Mouse (Mus musculus) CD4-positive, CD25-positive, alpha-beta regulatory T cell, adult 4 months (primary cell): ENCODE measurements at regions not wholly inside any gene's neighbourhood (a gene's known extent, or its start where the extent isn't known, plus 50 kb on each side); places are given as distances from the start of the nearest gene placed in this dataset.
A peak's percentile ranks its signal among the peaks of the same experiment; 100 is the strongest.
"Not testable (repeated sequence)": the region's sequence is repeated elsewhere in the genome, so short reads cannot be mapped to it uniquely, and the experiment has no call there.

Experiments
- ATAC-seq: one replicate; pipeline ENCODE4 v1.8.0; 2017

- ATAC-seq, result no peak
These were observed 591.8 kb upstream of the Gm10131 start for GRCm38 (mm10) chr8:34703351-34703750.

DNA sequence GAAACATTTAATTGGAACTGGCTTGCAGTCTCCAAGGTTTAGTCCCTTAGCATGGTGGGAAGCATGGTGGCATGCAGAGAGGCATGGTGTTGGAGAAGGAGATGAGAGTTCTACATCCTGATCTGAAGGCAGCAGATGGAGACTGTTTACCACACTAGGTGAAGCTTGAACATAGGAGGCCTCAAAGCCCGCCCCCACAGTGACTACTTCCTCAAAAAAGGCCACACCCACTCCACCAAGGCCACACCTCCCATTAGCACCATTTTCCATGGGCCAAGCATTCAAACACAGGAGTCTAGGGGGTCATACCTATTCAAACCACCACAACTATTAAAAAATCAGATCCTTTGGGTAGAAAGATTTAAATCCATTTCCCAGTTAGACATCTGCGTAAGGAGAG is 591.3 kb upstream of the Gm10131 start:
- ATAC-seq, result no peak

- ATAC-seq, result no peak
These were observed 587.5 kb upstream of the Gm10131 start for GRCm38 (mm10) chr8:34699015-34699414.

DNA sequence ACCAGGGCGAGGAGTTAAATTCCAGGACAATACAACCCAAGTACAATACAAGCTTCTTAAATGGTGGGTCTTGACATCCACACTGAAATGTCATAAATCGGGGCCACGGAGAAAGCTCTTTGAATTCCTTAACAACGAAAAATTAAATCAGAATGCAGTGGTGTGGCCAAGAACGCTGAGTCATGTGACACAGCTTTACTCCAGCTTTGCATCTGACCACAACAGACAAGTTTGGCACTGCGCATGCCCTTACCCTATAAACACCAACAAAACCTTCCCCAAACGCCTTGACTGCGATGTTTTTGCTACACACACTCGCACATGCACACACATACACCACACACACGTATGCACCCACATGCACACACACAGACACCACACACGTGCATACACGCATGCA is 584.8 kb upstream of the Gm10131 start:
- no peak for ATAC-seq

DNA sequence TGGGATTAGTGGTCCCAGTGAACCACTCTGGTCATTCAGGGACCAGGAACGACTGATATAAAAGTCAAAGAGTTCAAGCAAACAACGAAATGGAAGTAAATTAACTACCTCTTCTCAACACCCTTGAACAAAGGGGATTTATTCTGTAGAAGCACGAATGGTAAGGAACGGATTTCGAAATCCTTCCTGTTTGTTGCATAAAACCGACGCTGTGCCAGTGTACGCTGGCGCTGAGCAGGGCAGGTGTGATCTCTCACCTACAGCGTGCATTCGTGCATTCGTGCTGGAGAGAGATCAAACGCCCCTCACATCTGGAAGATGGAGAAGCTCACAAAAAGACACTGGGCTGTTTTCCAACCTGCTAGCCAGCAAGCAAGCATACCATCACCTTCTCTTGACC is 581.1 kb upstream of the Gm10131 start:
- ATAC-seq, result no peak

DNA sequence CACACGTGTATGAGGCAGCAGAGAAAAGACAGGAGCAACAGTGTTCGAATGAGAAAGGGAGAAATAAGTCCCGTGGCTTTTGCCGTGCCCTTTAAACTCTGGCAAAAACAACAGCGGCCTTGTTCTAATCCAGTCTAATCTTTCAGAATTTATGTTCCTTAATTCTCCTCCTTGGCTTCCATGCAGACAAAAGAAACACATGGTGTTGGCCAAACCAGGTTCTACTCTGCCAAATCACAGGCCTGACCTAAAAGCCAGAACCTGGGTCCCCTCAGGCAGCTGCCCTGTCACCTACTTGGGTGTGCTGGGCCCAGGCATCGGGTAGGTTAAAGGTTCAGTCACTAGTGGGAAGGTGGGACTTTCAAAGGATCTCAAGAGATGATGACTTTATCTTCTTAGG is 580.2 kb upstream of the Gm10131 start:
- ATAC-seq, result no peak

DNA sequence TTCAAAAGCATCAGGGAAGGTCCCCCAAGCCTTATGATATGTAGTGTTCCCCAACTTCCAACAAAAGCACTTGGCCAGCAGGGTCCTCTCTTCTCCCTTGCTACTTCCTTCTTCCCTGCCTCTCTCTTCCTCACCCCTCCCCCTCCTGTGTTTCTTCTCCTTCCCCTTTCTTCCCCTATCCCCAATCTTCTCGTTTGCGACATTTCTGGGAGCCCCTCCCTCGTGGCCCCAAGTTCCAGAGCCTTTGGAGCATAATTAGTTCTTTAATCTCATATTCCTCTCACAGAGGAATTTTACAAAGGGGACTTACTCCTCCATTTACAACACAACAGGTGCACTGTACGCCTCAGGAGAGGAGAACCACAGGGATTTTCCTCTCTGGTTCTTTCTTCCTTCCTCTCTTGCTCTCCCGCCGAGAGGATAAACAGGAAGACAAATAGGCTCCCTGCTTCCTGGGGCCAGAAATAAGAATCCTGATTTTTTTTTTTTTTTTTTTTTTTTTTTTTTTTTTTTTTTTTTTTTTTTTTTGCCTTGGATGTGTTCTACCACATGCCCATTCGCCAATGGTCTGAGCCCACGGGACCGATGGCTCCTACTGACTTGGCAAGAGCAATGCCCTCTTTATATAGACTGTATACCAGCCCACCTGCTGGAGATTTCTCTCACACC is 578.4 kb upstream of the Gm10131 start:
- peak; percentile 29 for ATAC-seq

GRCm38 (mm10) chr8:34689049-34689824 is 577.7 kb upstream of the Gm10131 start:
- peak; percentile 51 for ATAC-seq

- ATAC-seq, result no peak
These were observed 577.0 kb upstream of the Gm10131 start for GRCm38 (mm10) chr8:34688396-34689048.

GRCm38 (mm10) chr8:34686371-34686770 is 574.8 kb upstream of the Gm10131 start:
- peak; percentile 22 for ATAC-seq

DNA sequence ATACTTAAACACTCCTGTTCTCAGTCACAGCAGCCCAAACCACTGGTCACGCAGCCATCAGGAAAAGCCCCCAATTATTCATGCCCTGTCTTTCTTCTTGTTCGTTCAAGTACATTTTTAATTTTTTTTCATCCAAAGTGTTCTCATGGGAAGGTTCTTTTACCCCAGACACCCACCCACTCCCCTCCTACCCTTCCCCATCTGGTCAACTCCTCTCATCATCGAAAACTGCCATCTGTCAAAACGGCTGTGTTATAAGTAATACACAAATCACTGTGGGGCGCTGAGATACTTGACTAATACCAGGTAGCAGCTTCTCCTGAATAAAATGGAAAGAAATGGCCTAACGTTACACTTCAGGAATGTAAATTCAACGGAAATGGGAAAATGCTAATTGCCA is 573.1 kb upstream of the Gm10131 start:
- no peak for ATAC-seq

- no peak for ATAC-seq
These were observed 571.6 kb upstream of the Gm10131 start for GRCm38 (mm10) chr8:34683173-34683572.

DNA sequence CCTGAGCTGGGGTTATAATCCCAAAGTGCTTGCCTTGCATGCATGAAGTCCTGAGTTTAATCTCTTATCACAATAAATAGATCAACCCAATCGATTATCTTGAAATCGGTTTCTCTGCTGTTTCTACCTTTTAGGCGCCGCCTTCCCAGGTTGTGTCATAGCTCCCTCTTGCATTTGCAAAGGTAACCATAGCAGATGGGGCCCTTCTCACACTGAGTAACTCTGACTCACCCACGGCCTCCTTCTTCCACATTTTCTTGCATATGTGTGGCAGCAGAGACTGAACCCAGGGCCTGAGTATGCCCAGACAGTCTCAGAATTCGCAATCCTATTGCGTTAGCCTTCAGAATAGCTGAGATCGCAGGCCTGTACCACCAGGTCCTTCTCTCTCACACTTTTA is 570.7 kb upstream of the Gm10131 start:
- no peak for ATAC-seq

- no peak for ATAC-seq
These were observed 568.2 kb upstream of the Gm10131 start for GRCm38 (mm10) chr8:34679565-34680291.

DNA sequence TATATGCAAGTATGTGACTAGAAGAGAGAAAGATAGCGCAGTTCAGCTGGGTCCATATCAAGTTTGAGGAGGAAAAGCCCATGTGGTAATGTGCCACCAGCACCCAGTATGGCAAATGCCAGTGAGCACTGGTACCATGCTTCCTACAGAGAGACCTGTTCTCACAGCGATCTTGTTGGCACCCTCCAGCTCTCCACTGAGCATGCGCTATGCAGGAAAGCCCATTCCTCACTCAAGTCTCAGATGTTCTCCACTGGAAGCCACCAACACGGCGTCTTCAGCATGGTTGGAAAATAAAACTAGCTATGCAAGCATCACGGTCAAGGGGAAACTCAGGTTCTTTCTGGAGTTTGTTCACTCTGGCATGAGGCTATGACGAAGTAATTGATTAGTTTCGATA is 567.3 kb upstream of the Gm10131 start:
- no peak for ATAC-seq

DNA sequence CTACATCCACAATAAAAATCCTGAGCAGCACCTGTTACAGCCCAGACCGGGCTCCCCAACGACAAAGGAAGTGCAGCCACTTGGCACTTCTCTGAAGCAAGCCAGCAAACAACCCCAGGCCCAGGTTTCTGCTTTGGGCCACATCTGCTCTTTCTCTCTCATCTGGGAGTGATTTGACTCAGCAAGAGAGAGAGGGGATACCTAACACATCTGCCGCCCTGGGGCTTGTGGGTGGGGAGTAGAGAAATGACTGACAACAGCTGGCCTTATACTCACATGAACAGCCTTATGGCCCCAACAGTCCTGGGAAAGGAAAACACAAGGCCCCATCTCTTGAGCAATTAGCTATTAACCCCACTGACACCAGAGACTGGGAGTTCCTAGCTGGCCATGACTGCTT is 560.2 kb upstream of the Gm10131 start:
- peak; percentile 84 for ATAC-seq

GRCm38 (mm10) chr8:34670930-34671715 is 559.6 kb upstream of the Gm10131 start:
- peak; percentile 62 for ATAC-seq

- ATAC-seq, result no peak
These were observed 557.6 kb upstream of the Gm10131 start for GRCm38 (mm10) chr8:34669146-34669545.

GRCm38 (mm10) chr8:34664429-34664828 is 552.9 kb upstream of the Gm10131 start:
- no peak for ATAC-seq

DNA sequence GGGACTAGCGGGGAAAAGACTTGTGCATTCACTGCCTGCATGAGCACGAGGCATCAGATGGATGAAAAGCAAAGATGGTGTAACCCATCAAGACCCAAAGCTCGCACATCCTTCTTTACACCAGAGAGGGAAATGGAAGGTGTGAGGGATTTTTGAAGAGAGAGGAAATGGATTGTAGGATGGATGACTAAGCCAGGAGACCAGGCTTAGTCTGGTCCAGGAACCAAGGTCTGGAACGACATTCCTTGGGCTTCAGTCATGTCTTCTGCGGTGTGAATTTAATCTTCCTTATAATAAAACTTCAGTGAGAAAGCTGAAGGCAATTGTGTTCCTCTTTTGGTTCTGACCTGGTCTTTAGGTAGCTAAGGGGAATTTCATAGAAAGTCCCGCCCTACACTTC is 551.0 kb upstream of the Gm10131 start:
- ATAC-seq, result peak; percentile 20

GRCm38 (mm10) chr8:34651750-34652149 is 540.2 kb upstream of the Gm10131 start:
- peak; percentile 93 for ATAC-seq

GRCm38 (mm10) chr8:34628221-34628620 is 516.7 kb upstream of the Gm10131 start:
- not testable (repeated sequence) for ATAC-seq
